Mouse (Mus musculus) limb, embryonic 15.5 days (tissue): ENCODE results near the gene Gm17324. TPM values are rescaled to one million over a fixed set of nuclear protein-coding genes. Genes with fewer than 3 reads are reported as not detected.
A peak's percentile ranks its signal among the peaks of the same experiment; 100 is the strongest.

Source experiments
- ATAC-seq: fragments of 200-750 bp; cut with Nextera tagmentation; 2 replicates; pipeline ENCODE4 v1.8.0; 2017; ENCODE audit warnings: low read depth, moderate TSS enrichment; ENCODE audit not compliant: insufficient number of reproducible peaks, low FRiP score, low TSS enrichment
- H3K27ac ChIP-seq: fragments of 300-500 bp; sonication (generic); 2 replicates; pipeline ENCODE4 v1.5.1; 2015; ENCODE audit warnings: moderate library complexity, mild to moderate bottlenecking, inconsistent platforms
- H3K27me3 ChIP-seq: fragments of 300-500 bp; sonication (generic); 2 replicates; pipeline ENCODE4 v1.6.1; 2015; ENCODE audit warnings: inconsistent platforms
- H3K36me3 ChIP-seq: fragments of 300-500 bp; sonication (generic); 2 replicates; pipeline ENCODE4 v1.6.1; 2015; ENCODE audit warnings: inconsistent platforms
- H3K4me1 ChIP-seq: fragments of 300-500 bp; sonication (generic); 2 replicates; pipeline ENCODE4 v1.6.1; 2015; ENCODE audit warnings: inconsistent platforms
- H3K4me2 ChIP-seq: fragments of 300-500 bp; sonication (generic); 2 replicates; pipeline ENCODE4 v1.6.1; 2015; ENCODE audit warnings: mild to moderate bottlenecking, inconsistent platforms
- H3K4me3 ChIP-seq: fragments of 300-500 bp; sonication (generic); 2 replicates; pipeline ENCODE4 v1.5.1; 2015; ENCODE audit warnings: mild to moderate bottlenecking, inconsistent platforms
- H3K9ac ChIP-seq: fragments of 300-500 bp; sonication (generic); 2 replicates; pipeline ENCODE4 v1.6.1; 2015; ENCODE audit warnings: inconsistent platforms
- H3K9me3 ChIP-seq: fragments of 300-500 bp; sonication (generic); 2 replicates; pipeline ENCODE4 v1.6.1; 2016; ENCODE audit warnings: inconsistent platforms
- WGBS: fragments of 180-500 bp; shearing (Covaris S2); methylation state at CpG from one replicate; pipeline ENCODE4 v1.1.7; 2015; 5-methylcytosine and 5-hydroxymethylcytosine counted together
- polyA plus RNA-seq: library from polyadenylated mRNA; unstranded; fragments of >200 nt; fragmentation: Nextera tagmentation; extraction: Ambion mirVana; gene quantifications from 2 replicates; pipeline ENCODE4 v1.2.1, GENCODE M21; 2015

Gm17324 gene
- polyA plus RNA-seq, 1 experiment from 2014 or later: 0.83 TPM

DNA sequence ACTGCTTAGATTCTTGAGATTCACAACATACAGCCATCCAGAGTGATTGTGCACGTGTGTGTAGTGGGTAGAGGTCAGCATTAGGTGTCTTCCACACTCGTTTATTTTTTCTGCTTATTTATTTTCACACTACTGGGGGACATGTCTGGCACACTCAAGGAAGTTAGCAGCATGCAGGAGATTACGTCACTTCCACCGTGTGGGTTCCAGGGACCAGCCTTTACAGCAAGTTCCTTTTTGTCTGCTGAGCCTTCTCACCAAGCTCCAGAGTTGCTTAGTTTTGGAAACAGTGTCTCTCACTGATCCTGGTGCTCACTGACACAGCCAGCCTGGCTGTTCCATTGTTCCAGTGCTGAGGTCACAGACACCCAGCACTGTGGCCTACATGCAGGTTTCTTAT lies 2.8 kb upstream of the Gm17324 start:
- H3K9me3 ChIP-seq: no peaks in the 10 kb centered on the region
- peaks cover 10% of the 10 kb centered on the region for H3K4me1 ChIP-seq
- no peak for ATAC-seq
- no peak overlapping the region for H3K9ac ChIP-seq
- H3K36me3 ChIP-seq: peaks cover 39% of the 10 kb centered on the region
- no peaks in the 10 kb centered on the region for H3K27me3 ChIP-seq
- no peak overlapping the region for H3K4me2 ChIP-seq
- no peak overlapping the region for H3K27ac ChIP-seq
- no peak overlapping the region for H3K4me3 ChIP-seq
- 78% methylated on average over 4 of the region's 4 CpGs for WGBS

DNA sequence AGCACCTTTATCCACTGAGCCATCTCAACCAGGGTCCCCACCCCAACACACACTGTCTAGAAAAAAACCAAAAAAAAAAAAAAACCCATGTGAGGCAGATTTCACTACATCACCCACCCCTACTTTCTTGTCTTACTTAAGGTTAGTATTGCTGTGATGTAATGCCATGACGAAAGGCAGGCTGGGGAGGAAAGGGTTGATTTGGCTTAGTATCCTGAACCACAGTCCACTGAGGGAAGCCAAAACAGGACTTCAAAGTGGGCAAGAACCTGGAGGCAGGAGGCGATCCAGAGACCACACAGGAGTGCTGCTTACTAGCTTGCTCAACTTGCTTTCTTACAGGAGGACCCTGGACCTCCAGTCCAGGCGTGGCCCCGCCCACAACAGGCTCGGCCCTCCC lies 1.8 kb upstream of the Gm17324 start:
- Histone ChIP-seq H3K27ac (no peak overlapping the region), H3K36me3 (peaks cover 36% of the 10 kb centered on the region), H3K9ac (no peak overlapping the region), H3K27me3 (peaks cover 8% of the 10 kb centered on the region), H3K4me3 (no peak overlapping the region), H3K9me3 (no peaks in the 10 kb centered on the region), H3K4me2 (no peak overlapping the region), H3K4me1 (peaks cover 10% of the 10 kb centered on the region)
- WGBS: 72% methylated on average over 5 of the region's 5 CpGs
- ATAC-seq: no peak

- no peaks in the 10 kb centered on the region for H3K9me3 ChIP-seq
- 0 out of 2 replicates have a peak overlapping the region, but pooled peaks have one; percentile 7 for H3K9ac ChIP-seq
- H3K4me1 ChIP-seq: peaks cover 16% of the 10 kb centered on the region
- H3K27ac ChIP-seq: no peak overlapping the region
- H3K4me3 ChIP-seq: peak overlapping the region; percentile 94
- no peak for ATAC-seq
- peak overlapping the region; percentile 60 for H3K4me2 ChIP-seq
- peaks cover 18% of the 10 kb centered on the region; the same call in 1 of the 2 replicates for H3K36me3 ChIP-seq
- WGBS: 34% methylated on average over 9 of the region's 9 CpGs
- peaks cover 31% of the 10 kb centered on the region for H3K27me3 ChIP-seq
Observed at GRCm38 (mm10) chr9:78447606-78447972, 997 bp downstream of the Gm17324 start.

DNA sequence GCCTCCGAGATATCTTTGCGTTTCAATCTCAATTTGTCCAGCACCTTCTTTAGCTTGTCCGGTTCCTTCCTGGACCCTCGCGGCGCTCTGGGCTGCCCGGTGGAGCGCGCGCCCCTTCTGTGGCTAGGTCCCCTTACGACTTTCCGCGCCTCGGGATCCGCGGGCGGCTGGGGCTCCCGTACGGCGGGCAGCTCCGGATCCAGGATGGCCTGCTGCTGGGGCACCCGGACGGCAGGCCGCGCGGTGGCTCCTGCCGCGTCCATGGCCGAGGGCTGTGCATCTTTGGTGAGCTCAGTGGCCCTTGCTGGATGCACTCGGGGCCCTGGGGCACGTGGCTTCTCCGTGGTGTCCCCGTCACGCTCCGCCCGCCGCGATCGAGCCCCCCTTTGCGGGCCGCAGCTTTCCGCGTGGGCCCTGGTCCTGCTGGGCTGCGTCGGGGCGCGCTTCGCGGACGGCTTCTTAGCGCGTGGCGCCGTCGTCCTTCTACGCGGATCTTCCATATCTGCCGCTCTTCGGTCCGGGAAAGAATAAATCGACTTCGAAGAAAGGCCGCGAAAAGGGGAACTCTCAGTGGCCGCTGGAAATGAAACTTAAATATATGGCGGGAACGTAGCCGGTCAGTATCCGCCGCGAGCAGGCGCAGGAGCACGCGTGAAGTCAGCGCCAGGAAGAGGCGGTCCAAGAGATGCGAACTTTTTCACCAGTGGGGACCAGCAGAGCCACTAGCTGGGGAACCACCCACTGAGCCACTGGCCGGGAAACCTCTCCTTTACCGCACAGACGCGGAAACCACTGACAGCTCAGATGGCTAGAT lies 5.8 kb downstream of the Gm17324 start, which contains the start of gene Cgas:
TSS of gene Cgas (minus strand) at position 659 of the 814 bp plus-strand sequence.
- no peaks in the 10 kb centered on the region for H3K9me3 ChIP-seq
- H3K9ac ChIP-seq: peak within 1 kb of the TSS; percentile 65
- peak within 1 kb of the TSS; percentile 86 for H3K4me2 ChIP-seq
- ATAC-seq: peak; percentile 59; the same call in 1 of the 2 replicates
- H3K27ac ChIP-seq: no peak within 1 kb of the TSS
- H3K4me3 ChIP-seq: peak within 1 kb of the TSS; percentile 55
- H3K36me3 ChIP-seq: no peaks in the 10 kb centered on the region
- peaks cover 57% of the 10 kb centered on the region for H3K27me3 ChIP-seq
- H3K4me1 ChIP-seq: peaks cover 22% of the 10 kb centered on the region
- under 1% methylated on average over 81 of the region's 81 CpGs for WGBS

GRCm38 (mm10) chr9:78442237-78442578 lies 6.4 kb downstream of the Gm17324 start:
- Histone ChIP-seq H3K27me3 (peaks cover 57% of the 10 kb centered on the region), H3K4me3 (peak overlapping the region; percentile 55), H3K4me1 (peaks cover 20% of the 10 kb centered on the region), H3K9me3 (no peaks in the 10 kb centered on the region), H3K27ac (no peak overlapping the region), H3K9ac (peak overlapping the region; percentile 65), H3K36me3 (no peaks in the 10 kb centered on the region), H3K4me2 (peak overlapping the region; percentile 86)
- 4% methylated on average over 9 of the region's 9 CpGs for WGBS
- no peak for ATAC-seq

- Histone ChIP-seq H3K9me3 (no peaks in the 10 kb centered on the region), H3K27ac (no peak overlapping the region), H3K4me2 (no peak overlapping the region), H3K4me3 (no peak overlapping the region), H3K36me3 (no peaks in the 10 kb centered on the region), H3K4me1 (peaks cover 20% of the 10 kb centered on the region), H3K9ac (no peak overlapping the region), H3K27me3 (peaks cover 42% of the 10 kb centered on the region)
- ATAC-seq: no peak
- 55% methylated on average over 5 of the region's 5 CpGs for WGBS
Observed at GRCm38 (mm10) chr9:78439426-78439825, 9.2 kb downstream of the Gm17324 start.

DNA sequence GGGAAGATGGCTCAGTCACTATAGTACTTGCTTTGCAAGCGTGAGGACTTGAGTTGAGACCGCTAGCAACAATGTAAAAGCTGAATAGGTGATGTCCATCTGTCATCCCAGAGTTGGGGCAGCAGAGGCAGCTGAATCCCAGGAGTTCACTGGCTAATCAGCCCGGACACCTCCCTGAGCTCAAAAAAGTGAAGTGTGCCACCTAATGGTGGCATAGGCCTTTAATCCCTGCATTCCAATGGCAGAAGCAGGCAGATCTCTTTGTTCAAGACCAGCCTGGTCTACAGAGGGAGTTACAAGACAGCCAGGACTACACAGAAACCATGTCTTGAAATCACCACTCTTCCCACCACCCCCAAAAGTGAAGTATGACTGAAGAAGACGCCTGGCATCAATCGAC lies 16.1 kb downstream of the Gm17324 start:
- no peak overlapping the region for H3K9ac ChIP-seq
- H3K4me2 ChIP-seq: no peak overlapping the region
- no peaks in the 10 kb centered on the region for H3K27me3 ChIP-seq
- H3K9me3 ChIP-seq: no peaks in the 10 kb centered on the region
- 88% methylated on average over 5 of the region's 5 CpGs for WGBS
- no peaks in the 10 kb centered on the region for H3K36me3 ChIP-seq
- ATAC-seq: no peak
- H3K4me1 ChIP-seq: no peaks in the 10 kb centered on the region
- H3K27ac ChIP-seq: no peak overlapping the region
- no peak overlapping the region for H3K4me3 ChIP-seq

DNA sequence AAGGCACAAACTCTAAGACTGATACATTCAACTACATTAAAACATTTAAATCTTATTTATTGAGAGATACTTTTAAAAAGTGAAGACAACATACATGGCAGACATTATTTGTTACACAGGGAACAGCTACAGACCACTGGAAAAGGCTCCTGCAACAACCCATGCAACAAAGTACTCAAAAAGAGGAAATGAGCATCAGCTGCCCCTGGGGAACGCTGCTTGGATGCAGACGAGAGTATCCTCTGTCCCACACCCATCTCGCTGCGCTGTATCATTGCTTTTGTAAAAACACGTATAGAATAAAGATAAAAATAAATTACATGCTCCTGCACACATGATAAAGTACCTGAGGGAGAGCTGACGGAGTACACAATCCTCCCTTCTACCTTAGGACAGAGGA lies 18.1 kb downstream of the Gm17324 start:
- no peak overlapping the region for H3K27ac ChIP-seq
- H3K9me3 ChIP-seq: no peaks in the 10 kb centered on the region
- H3K36me3 ChIP-seq: no peaks in the 10 kb centered on the region
- H3K4me2 ChIP-seq: no peak overlapping the region
- H3K4me1 ChIP-seq: no peaks in the 10 kb centered on the region
- H3K9ac ChIP-seq: no peak overlapping the region
- no peaks in the 10 kb centered on the region for H3K27me3 ChIP-seq
- WGBS: 71% methylated on average over 6 of the region's 6 CpGs
- no peak for ATAC-seq
- H3K4me3 ChIP-seq: no peak overlapping the region

- no peak for ATAC-seq
- H3K4me1 ChIP-seq: no peaks in the 10 kb centered on the region
- no peak overlapping the region for H3K4me2 ChIP-seq
- H3K27ac ChIP-seq: no peak overlapping the region
- H3K4me3 ChIP-seq: no peak overlapping the region
- H3K27me3 ChIP-seq: no peaks in the 10 kb centered on the region
- H3K9me3 ChIP-seq: no peaks in the 10 kb centered on the region
- no peaks in the 10 kb centered on the region for H3K36me3 ChIP-seq
- H3K9ac ChIP-seq: no peak overlapping the region
- WGBS: 56% methylated on average over 2 of the region's 2 CpGs
Observed at GRCm38 (mm10) chr9:78429551-78429950, 19.0 kb downstream of the Gm17324 start.

- no peaks in the 10 kb centered on the region for H3K27me3 ChIP-seq
- no peaks in the 10 kb centered on the region for H3K36me3 ChIP-seq
- H3K27ac ChIP-seq: no peak overlapping the region
- peak; percentile 35; the same call in 1 of the 2 replicates for ATAC-seq
- WGBS: 73% methylated on average over 4 of the region's 4 CpGs
- no peaks in the 10 kb centered on the region for H3K4me1 ChIP-seq
- no peak overlapping the region for H3K4me2 ChIP-seq
- no peak overlapping the region for H3K9ac ChIP-seq
- H3K4me3 ChIP-seq: no peak overlapping the region
- no peaks in the 10 kb centered on the region for H3K9me3 ChIP-seq
Observed at GRCm38 (mm10) chr9:78428870-78429432, 19.6 kb downstream of the Gm17324 start.

- H3K9me3 ChIP-seq: no peaks in the 10 kb centered on the region
- H3K36me3 ChIP-seq: no peaks in the 10 kb centered on the region
- H3K27me3 ChIP-seq: no peaks in the 10 kb centered on the region
- H3K4me3 ChIP-seq: no peak overlapping the region
- H3K4me2 ChIP-seq: 0 out of 2 replicates have a peak overlapping the region, but pooled peaks have one; percentile 59
- 80% methylated on average over 6 of the region's 6 CpGs for whole genome bisulfite sequencing
- H3K4me1 ChIP-seq: no peaks in the 10 kb centered on the region
- ATAC-seq: no peak
- H3K27ac ChIP-seq: no peak overlapping the region
- no peak overlapping the region for H3K9ac ChIP-seq
Observed at GRCm38 (mm10) chr9:78428185-78428584, 20.4 kb downstream of the Gm17324 start.

- Histone ChIP-seq H3K36me3 (no peaks in the 10 kb centered on the region), H3K27ac (no peak overlapping the region), H3K4me1 (no peaks in the 10 kb centered on the region), H3K4me2 (peak overlapping the region; percentile 59), H3K9ac (0 out of 2 replicates have a peak overlapping the region, but pooled peaks have one; percentile 28), H3K4me3 (peak overlapping the region; percentile 31), H3K27me3 (no peaks in the 10 kb centered on the region), H3K9me3 (no peaks in the 10 kb centered on the region)
- no peak for ATAC-seq
- WGBS: 10% methylated on average over 27 of the region's 27 CpGs
Observed at GRCm38 (mm10) chr9:78427362-78427781, 21.2 kb downstream of the Gm17324 start.
